In genomic region chr15:77813639-77814375, GRCm38 (mm10) we compare ENCODE assay signal across 9 mouse cellular contexts. TPM values are rescaled to one million over a fixed set of nuclear protein-coding genes. Genes with fewer than 3 reads are reported as not detected.
DNase-seq lines count a peak whose midpoint lies in the region; ATAC-seq and TF ChIP-seq lines count a peak whose summit lies in the region.
"Had no signal": no experiment of that assay in that cellular context is flagged by ENCODE, and none has a peak within 500 bp of the region (broad histone marks: within the 10 kb centered on the region; RNA-seq: fewer than 3 reads in every experiment).

No protein-coding gene starts in this region.

- H3K27ac ChIP-seq in liver, adult 2 months (replicated peaks; ENCODE audit: insufficient read depth, low read depth, low read length) = peak overlapping the region; percentile 27
- H3K27ac ChIP-seq in embryonic facial prominence, embryonic 11.5 days (replicated peaks; ENCODE audit: low read depth, low read length) = no peak overlapping the region; the same call in 1 of the 2 replicates
- H3K27ac ChIP-seq in hindbrain, embryonic 15.5 days (replicated peaks) = 0 out of 2 replicates have a peak overlapping the region, but pooled peaks have one; percentile 3
- H3K27ac ChIP-seq: neural tube, embryonic 12.5 days had no signal

- H3K27me3 ChIP-seq in liver, adult 2 months (ENCODE audit: control insufficient read depth, insufficient read depth, low read length) = no peaks in the 10 kb centered on the region
- H3K27me3 ChIP-seq in embryonic facial prominence, embryonic 11.5 days (ENCODE audit: control insufficient read depth, insufficient read depth, low read length) = no peaks in the 10 kb centered on the region
- H3K27me3 ChIP-seq in hindbrain, embryonic 15.5 days = no peaks in the 10 kb centered on the region
- H3K27me3 ChIP-seq in megakaryocyte, embryonic 14.5 days (replicated peaks) = no peaks in the 10 kb centered on the region
- H3K27me3 ChIP-seq: neural tube, embryonic 12.5 days had no signal

- 44% methylated on average over 6 of the region's 6 CpGs for WGBS in liver, adult 2 months
- WGBS in embryonic facial prominence, embryonic 11.5 days = 73% methylated on average over 6 of the region's 6 CpGs
- WGBS in hindbrain, embryonic 15.5 days = 82% methylated on average over 6 of the region's 6 CpGs

- no peak overlapping the region for H3K4me2 ChIP-seq in embryonic facial prominence, embryonic 11.5 days (ENCODE audit: low read depth, low read length)
- H3K4me2 ChIP-seq in hindbrain, embryonic 15.5 days = no peak overlapping the region
- H3K4me2 ChIP-seq: neural tube, embryonic 12.5 days had no signal

- H3K4me3 ChIP-seq in liver, adult 2 months (ENCODE audit: insufficient read depth, low read depth, low read length) = no peak overlapping the region
- no peak overlapping the region for H3K4me3 ChIP-seq in embryonic facial prominence, embryonic 11.5 days (ENCODE audit: low read depth, low read length)
- H3K4me3 ChIP-seq in hindbrain, embryonic 15.5 days = no peak overlapping the region
- peak overlapping the region; percentile 83 for H3K4me3 ChIP-seq in megakaryocyte, embryonic 14.5 days (replicated peaks)
- H3K4me3 ChIP-seq: neural tube, embryonic 12.5 days had no signal

- ATAC-seq in embryonic facial prominence, embryonic 11.5 days (replicated peaks; ENCODE audit: insufficient number of reproducible peaks, low FRiP score, low TSS enrichment, low read depth) = no peak
- no peak for ATAC-seq in hindbrain, embryonic 15.5 days (ENCODE audit: low FRiP score, low read depth)

- peaks cover 21% of the 10 kb centered on the region for H3K36me3 ChIP-seq in liver, adult 2 months (ENCODE audit: control insufficient read depth, insufficient read depth, low read length)
- H3K36me3 ChIP-seq in embryonic facial prominence, embryonic 11.5 days (replicated peaks; ENCODE audit: control insufficient read depth, insufficient read depth, low read depth, low read length) = no peaks in the 10 kb centered on the region
- H3K36me3 ChIP-seq in hindbrain, embryonic 15.5 days = no peaks in the 10 kb centered on the region
- H3K36me3 ChIP-seq in megakaryocyte, embryonic 14.5 days (replicated peaks; ENCODE audit: low read length) = peaks cover 99% of the 10 kb centered on the region

- DNase-seq in liver, adult 2 months (ENCODE audit: extremely low read depth, low read depth, low spot score) = no peak
- DNase-seq in liver = no peak
- peak; percentile 33 for DNase-seq in embryonic facial prominence, embryonic 11.5 days (ENCODE audit: low spot score)
- no peak for DNase-seq in urinary bladder, postnatal 36 days (ENCODE audit: low spot score in 2 of 2)
- DNase-seq in cerebellum, postnatal 36 days = no peak
- DNase-seq in urinary bladder, postnatal 10 days (ENCODE audit: low spot score) = no peak

- peaks cover 28% of the 10 kb centered on the region for H3K4me1 ChIP-seq in liver, adult 2 months (ENCODE audit: control insufficient read depth, insufficient read depth, low read length)
- H3K4me1 ChIP-seq in embryonic facial prominence, embryonic 11.5 days (ENCODE audit: control insufficient read depth, insufficient read depth, low read length) = no peaks in the 10 kb centered on the region; the same call in 1 of the 2 replicates
- peaks cover 43% of the 10 kb centered on the region for H3K4me1 ChIP-seq in hindbrain, embryonic 15.5 days (replicated peaks)
- peaks cover 100% of the 10 kb centered on the region for H3K4me1 ChIP-seq in megakaryocyte, embryonic 14.5 days

- no peaks in the 10 kb centered on the region for H3K9me3 ChIP-seq in embryonic facial prominence, embryonic 11.5 days (replicated peaks; ENCODE audit: control insufficient read depth, low read length)
- H3K9me3 ChIP-seq in hindbrain, embryonic 15.5 days = no peaks in the 10 kb centered on the region
- H3K9me3 ChIP-seq in megakaryocyte, embryonic 14.5 days = no peaks in the 10 kb centered on the region
- H3K9me3 ChIP-seq: neural tube, embryonic 12.5 days had no signal

- peak; percentile 48 for TF ChIP-seq CTCF in liver, adult 2 months (IDR thresholded peaks at IDR 0.05; ENCODE audit: low read depth, low read length)

- no peak for TF ChIP-seq POLR2A in liver, adult 2 months (IDR thresholded peaks at IDR 0.05; ENCODE audit: extremely low read depth, insufficient read depth, low read length)

- no peak overlapping the region for H3K9ac ChIP-seq in liver, adult 2 months (ENCODE audit: low read depth, low read length)
- 0 out of 2 replicates have a peak overlapping the region, but pooled peaks have one; percentile 23 for H3K9ac ChIP-seq in embryonic facial prominence, embryonic 11.5 days (replicated peaks; ENCODE audit: low read length)
- H3K9ac ChIP-seq in hindbrain, embryonic 15.5 days = no peak overlapping the region
- H3K9ac ChIP-seq: neural tube, embryonic 12.5 days had no signal

- peaks cover 84% of the 10 kb centered on the region for H3K79me2 ChIP-seq in liver, adult 2 months (ENCODE audit: control insufficient read depth, insufficient read depth, low read length)

RNA-seq across cellular contexts. Expression of gene Myh9, which starts 28.2 kb away (rescaled TPM):
- total RNA-seq in liver, adult 2 months (2014; rRNA removed) = 54.4 and 69.5 TPM in 2 replicates
- 22.5 and 24.1 TPM in 2 replicates for polyA plus RNA-seq in liver, adult 2 months (2012; rRNA removed)
- 23.4 and 25.1 TPM in 2 replicates for polyA plus RNA-seq in embryonic facial prominence, embryonic 11.5 days (2014; fragmentation: Nextera tagmentation; extraction: Ambion mirVana)
- polyA plus RNA-seq in hindbrain, embryonic 15.5 days (2015; fragmentation: Nextera tagmentation; extraction: Ambion mirVana) = 11.8 and 12.0 TPM in 2 replicates
- 1,439 and 1,641 TPM in 2 replicates for polyA plus RNA-seq in megakaryocyte, embryonic 14.5 days (2012; ENCODE audit: insufficient read depth, low replicate concordance)

RNA-seq across cellular contexts. Expression of gene Apol8, which starts 57.0 kb away (rescaled TPM):
- 0.09 TPM in 1 of 2 replicates, not detected in the other for total RNA-seq in liver, adult 2 months (2014; rRNA removed)
- polyA plus RNA-seq in liver, adult 2 months (2012; rRNA removed) = not detected in 2 replicates
- 0.29 TPM in 1 of 2 replicates, not detected in the other for polyA plus RNA-seq in embryonic facial prominence, embryonic 11.5 days (2014; fragmentation: Nextera tagmentation; extraction: Ambion mirVana)
- 0.22 and 0.25 TPM in 2 replicates for polyA plus RNA-seq in hindbrain, embryonic 15.5 days (2015; fragmentation: Nextera tagmentation; extraction: Ambion mirVana)
- polyA plus RNA-seq in megakaryocyte, embryonic 14.5 days (2012; ENCODE audit: insufficient read depth, low replicate concordance) = 0.82 and 2.7 TPM in 2 replicates

Comparison
In these comparisons a context has a peak if more than half of its experiments do, and no peak if none do; other contexts are left out.
1. RNA of gene Myh9, which starts 28.2 kb away (polyA plus RNA-seq): 1,439 to 1,641 TPM in megakaryocyte, embryonic 14.5 days; 22.5 to 24.1 TPM in liver, adult 2 months, 23.4 to 25.1 TPM in embryonic facial prominence, embryonic 11.5 days and 11.8 to 12.0 TPM in hindbrain, embryonic 15.5 days; every median in the first group is over 10 times any median in the second.